Mouse (Mus musculus) cerebellum, postnatal 4 days (tissue): ENCODE measurements around the gene Frmd4a.
"Not testable (repeated sequence)": the region's sequence is repeated elsewhere in the genome, so short reads cannot be mapped to it uniquely, and the experiment has no call there.

ENCODE experiments used
- DNase-seq, 2 experiments: peaks; one replicate each; pipeline ENCODE4 v3.0.0; 2022; ENCODE audit warnings: low spot score in 2 of 2, mixed read lengths in 1 of 2

The Frmd4a gene

DNA sequence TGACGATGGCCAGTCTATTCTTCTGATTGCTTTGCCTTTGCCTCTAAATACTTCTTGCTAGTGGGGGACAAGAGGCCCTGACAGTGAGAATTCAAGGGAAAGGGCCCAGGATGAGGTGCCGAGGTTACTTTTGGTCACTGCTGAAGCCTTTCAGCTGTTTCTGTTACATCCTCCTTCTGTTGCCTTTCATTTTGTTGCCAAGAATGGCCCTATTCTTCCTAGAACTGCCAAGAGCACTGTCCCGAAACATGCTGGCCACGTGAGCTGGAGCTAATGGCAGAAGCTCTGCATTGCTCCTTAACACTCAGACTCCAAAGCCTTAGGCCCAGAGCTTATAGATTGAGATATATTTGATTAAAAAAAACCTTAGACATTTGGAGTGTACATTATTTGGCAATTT lies 178.5 kb downstream of the Frmd4a start:
- no peak for DNase-seq

DNA sequence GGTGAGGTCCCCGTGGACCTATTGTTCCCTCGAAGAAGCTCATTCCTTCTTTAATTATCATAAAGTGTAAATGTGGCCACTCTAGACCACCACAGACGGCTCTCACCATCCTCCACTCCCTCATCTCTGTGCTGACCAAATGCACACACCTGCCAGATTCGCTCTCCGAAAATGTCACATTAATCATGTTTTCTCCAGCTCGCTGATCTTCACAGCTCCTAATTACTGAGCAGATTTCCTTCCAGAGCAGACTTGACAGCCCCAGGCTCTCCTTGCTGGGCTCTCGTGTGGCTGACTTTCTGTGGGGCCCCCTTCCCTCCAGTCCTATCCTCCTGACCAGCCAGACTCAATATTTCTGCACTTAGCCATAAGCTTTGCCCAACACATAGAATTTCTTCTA lies 191.7 kb downstream of the Frmd4a start:
- no peak for DNase-seq

DNA sequence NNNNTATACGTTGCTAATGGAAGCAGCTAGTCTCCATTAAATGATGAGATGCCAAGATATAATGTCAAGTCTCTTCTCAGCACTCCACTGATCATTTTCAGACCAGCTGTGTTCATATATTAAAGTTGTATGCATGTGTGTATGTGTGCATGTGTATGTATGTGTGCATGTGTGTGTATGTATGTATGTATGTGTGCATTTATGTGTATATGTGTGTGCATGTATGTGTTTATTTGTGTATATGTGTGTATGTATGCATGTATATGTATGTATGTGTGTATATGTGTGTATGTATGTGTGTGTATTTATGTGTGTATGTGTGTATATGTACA lies 204.9 kb downstream of the Frmd4a start:
- DNase-seq: no peak

DNA sequence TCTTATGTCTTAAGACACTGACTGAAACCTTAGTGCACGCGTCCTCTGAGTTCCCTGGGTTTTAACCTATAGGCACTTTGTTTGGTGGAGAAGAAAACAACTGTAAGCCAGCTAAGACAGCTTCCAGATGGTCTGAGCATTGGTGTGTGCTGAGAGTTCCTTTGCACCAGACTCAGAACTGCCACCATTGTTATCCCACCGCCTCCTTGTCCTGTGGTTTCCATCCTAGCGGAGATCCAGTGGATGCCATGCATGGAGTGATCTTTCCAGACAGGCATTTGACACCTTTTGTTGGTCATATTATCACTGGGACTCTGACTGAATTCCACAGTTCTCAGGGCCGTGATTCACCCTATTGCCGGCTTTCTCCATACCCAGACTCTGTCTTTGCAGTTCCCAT lies 205.8 kb downstream of the Frmd4a start:
- no peak for DNase-seq

DNA sequence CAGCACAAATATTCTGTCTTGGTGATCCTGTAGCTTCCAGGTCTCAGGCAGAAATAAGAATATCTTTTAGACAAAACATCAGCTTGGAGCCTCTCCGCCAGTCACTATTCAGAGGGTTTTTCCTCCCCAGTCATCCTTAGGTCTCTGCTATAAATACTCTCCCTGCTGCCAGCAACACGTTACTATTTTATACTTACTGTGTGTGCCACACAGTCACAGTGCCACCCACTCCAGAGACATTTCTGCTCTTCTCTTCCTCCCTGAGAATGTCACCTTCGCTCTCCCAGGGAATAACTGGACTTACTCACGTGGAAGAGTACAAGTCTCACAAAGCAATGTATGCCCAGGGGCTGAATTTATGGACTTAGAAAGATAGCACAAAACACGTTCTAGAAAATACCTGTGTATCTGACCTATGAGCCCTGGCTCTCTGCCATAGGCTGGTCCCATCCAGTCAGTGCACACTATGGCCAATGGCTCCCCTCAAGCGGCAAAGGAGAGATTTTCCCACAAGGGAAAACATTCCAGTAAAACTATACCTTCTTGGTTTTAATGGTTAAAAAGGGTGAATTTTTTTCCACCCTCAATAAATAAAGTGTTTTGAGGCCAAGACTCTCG lies 209.5 kb downstream of the Frmd4a start:
- DNase-seq: no peak

DNA sequence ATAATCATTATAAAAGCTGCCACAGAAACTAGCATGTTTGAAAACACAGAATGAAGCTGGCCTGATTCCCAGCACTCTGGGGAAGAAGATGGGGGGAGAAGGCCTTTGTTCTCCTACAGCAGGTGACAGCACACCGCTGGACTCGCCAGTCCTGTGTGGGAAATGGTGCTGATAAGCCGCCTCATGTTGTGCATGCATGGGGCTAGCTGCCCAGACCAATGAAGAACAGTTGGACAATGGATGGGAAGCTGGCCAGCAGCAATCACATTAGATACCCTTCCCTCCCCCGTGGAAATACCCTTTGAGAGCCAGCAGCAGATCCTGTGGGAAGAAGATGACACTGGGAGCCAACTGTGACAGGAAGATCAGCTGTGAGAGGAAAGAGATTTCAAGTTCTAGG lies 210.0 kb downstream of the Frmd4a start:
- peak in 1 of 2 experiments; percentile 25 for DNase-seq

GRCm38 (mm10) chr2:4228510-4228909 lies 211.0 kb downstream of the Frmd4a start:
- no peak for DNase-seq

DNA sequence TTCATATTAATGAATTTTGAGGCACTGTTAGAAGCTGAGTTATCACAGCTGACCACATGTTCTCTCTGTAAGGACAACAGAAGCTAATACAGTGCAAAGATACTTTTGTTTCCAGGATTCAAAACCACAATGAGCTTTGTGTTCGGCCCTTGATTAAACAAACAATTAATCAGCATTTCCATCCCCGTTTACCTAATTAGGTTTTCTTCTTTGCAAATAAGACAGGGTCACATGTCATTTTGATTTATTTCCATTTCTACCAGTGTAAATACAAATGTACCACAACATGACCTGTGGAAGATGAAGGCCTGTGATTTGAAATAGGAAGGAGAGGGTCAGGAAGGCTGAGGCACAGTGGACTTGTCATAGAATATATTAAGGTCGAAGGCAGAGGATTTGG lies 214.8 kb downstream of the Frmd4a start:
- no peak for DNase-seq

DNA sequence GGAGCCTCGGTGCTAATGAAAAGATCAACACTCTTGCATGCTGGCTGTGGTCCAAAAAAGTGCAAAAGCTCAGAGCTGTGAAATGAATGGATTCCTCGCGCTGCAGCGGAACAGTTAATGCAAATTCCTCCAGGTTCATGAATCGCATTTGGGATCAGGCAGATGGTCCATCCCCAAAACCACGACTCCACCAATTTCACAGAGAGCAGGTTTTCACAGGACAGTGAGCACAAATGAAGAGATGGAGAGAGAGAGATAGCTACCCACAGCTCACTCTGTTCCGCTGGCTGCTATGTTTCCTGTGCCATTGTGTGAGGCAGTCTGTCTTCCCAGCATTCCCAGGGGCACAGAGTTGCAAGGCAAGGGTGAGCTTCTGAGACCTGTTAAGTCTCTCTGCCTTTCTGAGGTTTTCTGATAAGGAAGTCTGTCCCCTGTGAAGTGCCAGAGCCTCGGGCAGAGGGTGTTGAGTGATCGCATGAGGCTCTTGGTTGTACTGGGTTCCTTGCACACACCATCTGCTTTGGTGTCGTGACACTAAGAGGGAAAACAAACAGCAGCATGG lies 215.3 kb downstream of the Frmd4a start:
- DNase-seq: no peak

DNA sequence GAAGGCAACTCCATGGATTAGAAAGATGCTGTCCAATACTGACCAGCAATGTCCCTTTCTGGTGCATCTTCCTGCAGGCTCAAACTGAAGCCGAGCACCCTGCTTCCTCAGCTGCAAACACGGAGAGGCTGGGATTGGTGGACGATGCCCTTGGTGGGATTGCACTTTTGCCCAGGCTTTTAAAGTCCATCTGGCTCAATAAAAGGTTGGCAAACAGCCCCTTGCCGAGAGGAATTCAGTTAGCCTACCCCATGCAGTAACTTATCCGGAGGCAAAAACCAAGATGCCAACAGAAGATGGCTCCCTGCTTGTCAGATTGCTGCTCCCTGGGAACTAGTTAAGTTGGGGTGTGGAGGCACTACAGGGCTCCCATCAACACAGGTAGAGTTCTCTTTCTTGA lies 220.2 kb downstream of the Frmd4a start:
- no peak for DNase-seq

- DNase-seq: no peak
Observed at GRCm38 (mm10) chr2:4249723-4250122, 232.2 kb downstream of the Frmd4a start.

DNA sequence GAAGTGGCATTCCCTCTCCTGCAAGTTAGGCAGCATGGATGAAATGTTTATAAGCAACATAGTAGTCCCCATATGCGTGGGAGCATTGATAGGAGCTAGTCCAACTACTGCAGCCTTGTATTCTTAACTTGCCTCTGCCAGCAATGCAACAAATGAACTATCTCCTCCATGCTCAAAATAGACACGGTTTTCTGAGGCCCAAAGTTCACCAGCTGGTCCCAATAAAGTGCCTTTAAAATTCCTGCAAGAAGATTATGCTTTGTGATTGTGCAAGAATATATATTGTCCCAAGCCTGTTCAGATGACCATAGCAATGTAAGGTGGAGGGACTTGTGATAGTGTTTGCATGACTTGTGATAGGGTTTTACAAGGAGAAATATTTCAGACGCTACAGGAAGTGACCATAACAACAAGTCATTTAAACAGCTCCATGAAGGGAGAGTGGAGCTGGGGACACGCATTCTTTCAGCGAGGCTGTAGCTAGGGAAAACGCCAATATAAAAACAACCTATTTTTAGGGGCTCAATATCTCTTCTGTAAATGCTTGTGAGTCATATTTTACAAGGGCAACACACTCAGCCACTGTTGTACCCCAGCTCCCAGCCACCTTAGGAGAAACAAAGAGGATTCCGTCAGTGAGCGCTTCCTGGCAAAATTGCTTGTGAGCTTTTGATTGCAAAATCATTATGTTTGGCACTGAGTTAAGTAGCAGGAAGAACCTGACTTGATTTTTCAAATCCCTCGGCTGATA lies 235.2 kb downstream of the Frmd4a start:
- DNase-seq: no peak

GRCm38 (mm10) chr2:4253348-4253747 lies 235.8 kb downstream of the Frmd4a start:
- DNase-seq: peak; percentile 32 to 55

- no peak for DNase-seq
Observed at GRCm38 (mm10) chr2:4254083-4254482, 236.6 kb downstream of the Frmd4a start.

DNA sequence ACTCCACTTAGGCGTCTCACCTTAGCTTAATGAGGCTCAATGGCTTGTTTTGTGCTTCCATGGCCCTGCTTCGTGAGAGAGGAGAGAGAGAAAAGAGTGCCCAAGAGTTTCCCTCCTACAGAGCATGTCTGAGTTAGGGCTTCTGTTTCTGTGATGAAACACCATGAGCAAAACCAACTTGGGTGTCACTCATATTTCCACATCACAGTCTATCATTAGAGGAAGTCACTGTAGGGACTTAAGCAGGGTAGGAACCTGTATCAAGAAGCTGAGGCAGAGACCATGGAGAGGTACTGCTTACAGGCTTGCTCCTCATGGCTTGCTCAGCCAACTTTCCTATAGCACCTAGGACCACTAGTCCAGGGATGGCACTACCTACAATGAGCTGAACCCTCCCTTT lies 238.7 kb downstream of the Frmd4a start:
- no peak for DNase-seq

DNA sequence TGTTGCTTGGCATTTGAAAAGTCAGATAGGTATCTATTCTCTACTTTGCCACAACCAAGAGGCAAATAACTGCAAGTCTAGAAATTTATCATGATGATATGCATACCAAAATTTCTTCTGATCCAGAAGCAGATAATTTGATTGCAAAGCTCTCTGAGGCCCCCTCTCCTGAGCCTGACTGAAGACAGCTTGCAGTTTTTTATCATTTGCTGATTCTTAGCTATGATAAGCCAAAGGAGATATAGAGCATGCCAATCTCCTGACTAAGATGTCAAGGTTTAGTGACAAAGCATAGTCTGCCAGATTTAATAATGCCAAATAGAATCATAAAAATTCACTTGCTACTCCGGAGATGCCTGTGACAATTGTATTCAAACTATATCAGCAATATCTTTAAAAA lies 240.1 kb downstream of the Frmd4a start:
- no peak for DNase-seq

DNA sequence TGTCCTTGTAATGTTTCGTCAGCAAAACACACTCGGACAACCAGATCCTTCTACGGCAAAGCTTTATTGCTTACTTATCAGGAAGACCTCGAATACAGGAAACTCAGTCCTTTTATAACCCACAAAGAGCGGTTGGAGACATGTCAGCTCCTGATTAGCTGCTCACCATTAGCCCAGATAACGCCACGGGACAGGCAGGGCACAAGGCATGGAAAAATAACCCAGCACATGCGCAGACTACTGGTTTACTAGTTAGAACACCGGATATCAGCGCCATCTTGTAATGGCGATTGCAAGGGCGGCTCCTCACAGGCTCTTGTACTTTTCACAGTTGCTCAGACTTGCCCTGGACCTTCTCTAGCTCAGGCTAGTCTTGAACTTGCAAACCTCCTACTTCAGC lies 241.3 kb downstream of the Frmd4a start:
- not testable (repeated sequence) for DNase-seq

DNA sequence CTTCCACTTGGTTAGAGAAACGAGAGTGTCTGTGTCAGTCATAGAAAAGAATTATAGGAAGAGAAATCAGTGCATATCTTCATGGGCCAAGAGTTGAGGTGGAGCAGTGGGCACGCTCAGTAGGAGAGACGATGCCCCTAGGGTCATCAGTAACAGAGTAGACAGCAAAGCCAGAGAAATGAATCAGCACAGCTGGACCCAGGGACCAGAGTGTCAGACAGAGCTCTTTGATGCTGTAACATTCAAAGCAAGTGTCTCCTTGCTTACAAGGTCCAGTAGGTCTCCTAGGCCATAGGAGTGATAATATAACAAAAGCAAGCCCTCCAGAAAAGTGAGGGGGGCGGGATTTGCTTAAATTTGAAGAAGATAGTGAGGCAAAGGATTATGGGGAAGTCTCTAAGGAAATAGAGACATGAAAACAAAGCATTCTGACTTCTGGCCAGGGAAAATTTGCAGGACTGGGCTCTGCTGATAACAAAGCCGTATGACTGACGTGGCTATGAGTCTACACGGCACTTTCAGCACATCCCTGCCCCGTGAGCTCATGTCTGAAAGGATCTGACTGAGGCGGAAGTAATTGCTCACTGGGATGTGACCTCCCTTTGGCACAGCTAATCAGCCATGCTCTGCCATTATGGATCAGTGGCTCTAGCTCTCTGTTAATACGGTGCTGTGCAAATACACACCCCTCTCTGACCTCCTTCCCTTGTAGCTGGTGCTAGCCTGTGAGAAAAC lies 243.0 kb downstream of the Frmd4a start:
- no peak for DNase-seq

DNA sequence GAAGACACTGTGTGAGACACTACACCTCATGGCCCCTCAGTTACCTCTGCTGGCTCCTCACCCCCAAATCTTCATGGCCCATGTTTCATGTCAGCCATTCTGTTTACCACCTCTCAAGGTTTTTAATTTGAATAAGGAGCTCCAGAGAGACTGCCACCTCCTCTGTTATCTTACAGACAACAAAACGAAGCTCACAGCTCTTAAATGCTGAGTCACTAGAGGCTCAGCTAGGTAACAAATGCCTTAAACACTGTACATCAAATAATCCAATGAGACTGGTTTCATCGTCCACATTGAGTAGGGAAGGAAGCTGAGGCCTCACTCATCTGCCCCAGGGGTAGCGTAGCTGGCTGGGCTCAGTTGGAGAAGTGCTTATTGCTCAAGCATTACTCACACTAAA lies 245.2 kb downstream of the Frmd4a start:
- no peak for DNase-seq

DNA sequence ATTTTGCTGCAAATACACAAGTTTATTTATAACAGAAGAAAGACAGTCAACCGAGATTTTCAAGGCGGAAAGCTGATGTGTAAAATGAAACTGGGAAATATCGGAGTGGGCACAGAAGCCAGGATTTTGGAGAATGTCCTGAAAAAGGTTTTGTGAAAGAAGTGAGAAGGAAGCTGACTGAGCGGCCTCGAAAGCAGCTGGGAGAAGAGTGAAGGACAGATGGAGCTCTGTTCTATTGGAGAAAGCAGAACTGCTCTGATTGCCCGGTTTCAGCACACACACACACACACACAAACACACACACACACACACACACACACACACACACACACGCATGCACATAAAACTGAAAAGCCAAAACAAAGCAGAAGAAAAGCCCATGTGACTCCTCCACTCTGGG lies 249.9 kb downstream of the Frmd4a start:
- DNase-seq: no peak

GRCm38 (mm10) chr2:4282777-4283176 lies 265.3 kb downstream of the Frmd4a start:
- no peak for DNase-seq

- DNase-seq: no peak
Observed at GRCm38 (mm10) chr2:4285693-4286291, 268.3 kb downstream of the Frmd4a start.
